Mouse (Mus musculus): ENCODE results near the gene Tex45. TPM values are rescaled to one million over a fixed set of nuclear protein-coding genes. Genes with fewer than 3 reads are reported as not detected.

The Tex45 gene
- polyA plus RNA-seq, 1 experiment from 2014 or later, result not detected

GRCm38 (mm10) chr8:3481605-3482004, 10.9 kb downstream of the Tex45 start:
- Histone ChIP-seq H3K4me1 (ENCODE audit: insufficient read depth, low read depth, low read length) (no peaks in the 10 kb centered on the region), H3K9me3 (ENCODE audit: low read length) (no peaks in the 10 kb centered on the region), H3K4me3 (ENCODE audit: low read depth, low read length) (no peak overlapping the region), H3K4me2 (replicated peaks; ENCODE audit: low read depth, low read length) (0 out of 2 replicates have a peak overlapping the region, but pooled peaks have one; percentile 25), H3K27ac (ENCODE audit: low read length) (no peak overlapping the region), H3K9ac (replicated peaks; ENCODE audit: low read depth) (no peak overlapping the region), H3K27me3 (replicated peaks; ENCODE audit: insufficient read depth, low read length) (no peaks in the 10 kb centered on the region), H3K36me3 (ENCODE audit: insufficient read depth, low read length) (no peaks in the 10 kb centered on the region)
- ATAC-seq, result peak; percentile 46; the same call in 1 of the 2 replicates
- 57% methylated on average over 5 of the region's 5 CpGs for WGBS
- peak; percentile 59 for DNase-seq (ENCODE audit: low spot score)
- no peak for TF ChIP-seq CTCF (IDR thresholded peaks at IDR 0.05)
- no peak for TF ChIP-seq EP300 (IDR thresholded peaks at IDR 0.05)

- Histone ChIP-seq H3K4me2 (replicated peaks; ENCODE audit: low read depth, low read length) (no peak overlapping the region), H3K27ac (ENCODE audit: low read length) (no peak overlapping the region), H3K9me3 (ENCODE audit: low read length) (no peaks in the 10 kb centered on the region), H3K27me3 (replicated peaks; ENCODE audit: insufficient read depth, low read length) (no peaks in the 10 kb centered on the region), H3K4me3 (ENCODE audit: low read depth, low read length) (no peak overlapping the region), H3K9ac (replicated peaks; ENCODE audit: low read depth) (no peak overlapping the region), H3K36me3 (ENCODE audit: insufficient read depth, low read length) (no peaks in the 10 kb centered on the region), H3K4me1 (ENCODE audit: insufficient read depth, low read depth, low read length) (no peaks in the 10 kb centered on the region)
- DNase-seq (ENCODE audit: low spot score) (no peak), ATAC-seq (no peak)
- TF ChIP-seq CTCF (IDR thresholded peaks at IDR 0.05) (no peak), EP300 (IDR thresholded peaks at IDR 0.05) (no peak)
- WGBS, result 78% methylated on average over 22 of the region's 22 CpGs
These were observed 11.6 kb downstream of the Tex45 start for GRCm38 (mm10) chr8:3482240-3482740.

GRCm38 (mm10) chr8:3483546-3483945, 12.9 kb downstream of the Tex45 start:
- H3K9me3 ChIP-seq (ENCODE audit: low read length), result no peaks in the 10 kb centered on the region
- 45% methylated on average over 7 of the region's 7 CpGs for WGBS
- no peaks in the 10 kb centered on the region for H3K4me1 ChIP-seq (ENCODE audit: insufficient read depth, low read depth, low read length)
- TF ChIP-seq EP300 (IDR thresholded peaks at IDR 0.05), result peak; percentile 18; the same call in 1 of the 2 replicates
- TF ChIP-seq CTCF (IDR thresholded peaks at IDR 0.05), result no peak
- ATAC-seq (peak; percentile 52), DNase-seq (ENCODE audit: low spot score) (peak; percentile 17)
- H3K9ac ChIP-seq (replicated peaks; ENCODE audit: low read depth), result no peak overlapping the region
- no peak overlapping the region for H3K4me2 ChIP-seq (replicated peaks; ENCODE audit: low read depth, low read length)
- no peak overlapping the region for H3K4me3 ChIP-seq (ENCODE audit: low read depth, low read length)
- H3K27ac ChIP-seq (ENCODE audit: low read length), result no peak overlapping the region
- no peaks in the 10 kb centered on the region for H3K36me3 ChIP-seq (ENCODE audit: insufficient read depth, low read length)
- H3K27me3 ChIP-seq (replicated peaks; ENCODE audit: insufficient read depth, low read length), result no peaks in the 10 kb centered on the region

- Histone ChIP-seq H3K36me3 (ENCODE audit: insufficient read depth, low read length) (no peaks in the 10 kb centered on the region), H3K4me3 (ENCODE audit: low read depth, low read length) (no peak overlapping the region), H3K27me3 (replicated peaks; ENCODE audit: insufficient read depth, low read length) (no peaks in the 10 kb centered on the region), H3K9ac (replicated peaks; ENCODE audit: low read depth) (no peak overlapping the region), H3K4me2 (replicated peaks; ENCODE audit: low read depth, low read length) (no peak overlapping the region), H3K27ac (ENCODE audit: low read length) (no peak overlapping the region), H3K9me3 (ENCODE audit: low read length) (no peaks in the 10 kb centered on the region), H3K4me1 (ENCODE audit: insufficient read depth, low read depth, low read length) (no peaks in the 10 kb centered on the region)
- no peak for TF ChIP-seq EP300 (IDR thresholded peaks at IDR 0.05)
- no peak for TF ChIP-seq CTCF (IDR thresholded peaks at IDR 0.05)
- ATAC-seq (no peak), DNase-seq (ENCODE audit: low spot score) (no peak)
- WGBS, result 30% methylated on average over 5 of the region's 5 CpGs
These were observed 14.5 kb downstream of the Tex45 start for GRCm38 (mm10) chr8:3485192-3485591.

GRCm38 (mm10) chr8:3492901-3493844, 22.5 kb downstream of the Tex45 start, which contains the start of gene Zfp358:
Zfp358 (plus strand) TSS chr8:3493138.
- peaks cover 6% of the 10 kb centered on the region; the same call in 1 of the 2 replicates for H3K4me1 ChIP-seq (ENCODE audit: insufficient read depth, low read depth, low read length)
- H3K36me3 ChIP-seq (ENCODE audit: insufficient read depth, low read length), result peaks cover 9% of the 10 kb centered on the region; the same call in 1 of the 2 replicates
- no peaks in the 10 kb centered on the region for H3K9me3 ChIP-seq (ENCODE audit: low read length)
- ATAC-seq (peak; percentile 98), DNase-seq (ENCODE audit: low spot score) (peak; percentile 89)
- TF ChIP-seq EP300 (IDR thresholded peaks at IDR 0.05) (no peak), CTCF (IDR thresholded peaks at IDR 0.05) (no peak)
- WGBS, result 2% methylated on average over 43 of the region's 64 CpGs
- peak within 1 kb of the TSS; percentile 94 for H3K4me3 ChIP-seq (ENCODE audit: low read depth, low read length)
- peak within 1 kb of the TSS; percentile 82 for H3K27ac ChIP-seq (ENCODE audit: low read length)
- peak within 1 kb of the TSS; percentile 68 for H3K4me2 ChIP-seq (replicated peaks; ENCODE audit: low read depth, low read length)
- peak within 1 kb of the TSS; percentile 97 for H3K9ac ChIP-seq (replicated peaks; ENCODE audit: low read depth)
- no peaks in the 10 kb centered on the region for H3K27me3 ChIP-seq (replicated peaks; ENCODE audit: insufficient read depth, low read length)

GRCm38 (mm10) chr8:3493845-3494208, 23.2 kb downstream of the Tex45 start:
- H3K4me1 ChIP-seq (ENCODE audit: insufficient read depth, low read depth, low read length), result peaks cover 6% of the 10 kb centered on the region; the same call in 1 of the 2 replicates
- H3K27ac ChIP-seq (ENCODE audit: low read length), result peak overlapping the region; percentile 82; the same call in 1 of the 2 replicates
- peak overlapping the region; percentile 68 for H3K4me2 ChIP-seq (replicated peaks; ENCODE audit: low read depth, low read length)
- no peak for TF ChIP-seq EP300 (IDR thresholded peaks at IDR 0.05)
- TF ChIP-seq CTCF (IDR thresholded peaks at IDR 0.05), result no peak
- peak overlapping the region; percentile 94 for H3K4me3 ChIP-seq (ENCODE audit: low read depth, low read length)
- DNase-seq (ENCODE audit: low spot score), result no peak
- peaks cover 9% of the 10 kb centered on the region; the same call in 1 of the 2 replicates for H3K36me3 ChIP-seq (ENCODE audit: insufficient read depth, low read length)
- WGBS, result 24% methylated on average over 6 of the region's 6 CpGs
- ATAC-seq, result no peak
- H3K9me3 ChIP-seq (ENCODE audit: low read length), result no peaks in the 10 kb centered on the region
- H3K27me3 ChIP-seq (replicated peaks; ENCODE audit: insufficient read depth, low read length), result no peaks in the 10 kb centered on the region
- peak overlapping the region; percentile 97 for H3K9ac ChIP-seq (replicated peaks; ENCODE audit: low read depth)

Data from lung, postnatal 0 days (tissue).